Mouse (Mus musculus) small intestine, adult 2 months (tissue): ENCODE data around the gene Ccdc28b.

Source experiments
- CTCF ChIP-seq: fragments of 200-500 bp; IDR thresholded peaks from 2 replicates; pipeline ENCODE4 v1.5.1; 2012; ENCODE audit warnings: low read depth, mild to moderate bottlenecking, control low read depth, inconsistent platforms, low read length, moderate library complexity, mixed read lengths; ENCODE audit not compliant: insufficient replicate concordance, insufficient read length; ENCODE audit errors: extremely low read depth
- POLR2A ChIP-seq: fragments of 200-500 bp; IDR thresholded peaks from 2 replicates; pipeline ENCODE4 v1.6.1; 2012; ENCODE audit warnings: low read depth, mild to moderate bottlenecking, control low read depth, inconsistent platforms, low read length, moderate library complexity

DNA sequence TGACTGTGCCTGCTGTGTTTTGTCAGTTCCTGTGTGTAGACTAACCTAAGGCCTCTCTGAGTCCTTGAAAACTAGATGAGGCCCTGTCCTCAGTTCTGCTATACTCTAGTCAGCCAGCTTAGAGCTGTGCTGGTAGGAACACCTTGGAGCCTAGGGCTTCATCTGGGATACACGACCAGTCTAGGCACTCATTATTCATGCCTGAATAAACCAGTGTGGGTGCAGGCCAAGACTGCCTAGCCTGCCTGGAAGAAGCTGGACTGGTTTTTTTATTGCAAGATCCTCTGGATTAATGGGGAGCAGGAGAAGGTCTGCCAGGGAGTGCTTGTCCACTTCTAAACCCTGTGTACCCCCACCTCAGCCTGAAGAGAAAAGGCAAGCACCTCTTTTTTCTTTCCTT is 36.8 kb downstream of the Ccdc28b start:
- TF ChIP-seq CTCF: no peak
- no peak for TF ChIP-seq POLR2A
